Mouse (Mus musculus): ENCODE measurements around the gene Nupr1. TPM values are rescaled to one million over a fixed set of nuclear protein-coding genes. Genes with fewer than 3 reads are reported as not detected.

Gene Nupr1
- polyA plus RNA-seq, 1 experiment from 2014 or later = 5.8 TPM

DNA sequence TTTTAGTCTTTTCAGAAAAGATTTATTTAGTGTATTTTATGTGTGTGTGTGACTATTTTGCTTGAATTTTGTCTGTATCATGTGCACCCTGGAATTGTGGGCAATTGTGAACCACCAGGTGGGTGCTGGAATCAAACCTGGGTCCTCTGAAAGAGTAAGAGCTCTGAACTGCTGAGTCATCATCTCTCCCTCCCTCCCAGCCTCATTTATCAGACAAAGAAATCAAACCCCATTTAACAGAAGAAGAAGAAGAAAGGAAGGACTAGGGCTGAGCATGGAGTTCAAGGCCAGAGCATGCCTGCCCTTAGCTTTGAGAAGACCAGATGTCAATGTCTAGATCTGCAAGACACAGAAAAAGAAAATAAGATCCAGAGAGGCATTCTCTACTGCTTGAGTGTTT, 4.7 kb upstream of the Nupr1 start:
- Histone ChIP-seq H3K4me1 (ENCODE audit: control insufficient read depth, low read depth, low read length) (no peaks in the 10 kb centered on the region), H3K27ac (ENCODE audit: low read length) (no peak overlapping the region), H3K9me3 (replicated peaks; ENCODE audit: control insufficient read depth, low read length) (no peaks in the 10 kb centered on the region), H3K36me3 (ENCODE audit: control insufficient read depth, insufficient read depth) (no peaks in the 10 kb centered on the region), H3K9ac (ENCODE audit: low read depth, low read length) (no peak overlapping the region), H3K4me3 (ENCODE audit: low read depth, low read length) (no peak overlapping the region), H3K27me3 (ENCODE audit: control insufficient read depth, insufficient read depth, low read depth, low read length) (no peaks in the 10 kb centered on the region), H3K4me2 (ENCODE audit: low read depth, low read length) (no peak overlapping the region)
- no peak for ATAC-seq (ENCODE audit: low read depth)

DNA sequence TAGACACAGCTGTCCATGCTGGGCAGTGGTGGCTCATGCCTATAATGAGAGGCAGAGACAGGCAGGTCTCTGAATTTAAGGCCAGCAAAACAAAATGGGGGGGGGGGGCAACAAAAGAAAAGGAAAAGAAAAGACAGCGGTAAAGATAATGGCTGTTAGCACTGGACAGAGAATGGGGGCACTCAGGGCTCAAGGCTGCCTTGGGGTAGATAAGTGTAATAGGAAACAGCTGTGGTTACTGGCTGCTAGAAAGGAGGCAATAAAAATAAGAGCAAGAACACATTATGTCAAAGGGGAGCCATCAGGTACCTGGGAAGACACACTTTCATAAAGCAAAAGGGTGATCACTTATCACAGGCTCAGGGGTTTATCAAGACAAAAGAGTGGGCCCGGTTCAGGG, 1.8 kb upstream of the Nupr1 start:
- H3K9me3 ChIP-seq (replicated peaks; ENCODE audit: control insufficient read depth, low read length) = no peaks in the 10 kb centered on the region
- H3K27ac ChIP-seq (ENCODE audit: low read length) = no peak overlapping the region
- H3K4me2 ChIP-seq (ENCODE audit: low read depth, low read length) = no peak overlapping the region
- no peak overlapping the region for H3K4me3 ChIP-seq (ENCODE audit: low read depth, low read length)
- ATAC-seq (ENCODE audit: low read depth) = no peak
- H3K27me3 ChIP-seq (ENCODE audit: control insufficient read depth, insufficient read depth, low read depth, low read length) = no peaks in the 10 kb centered on the region
- no peaks in the 10 kb centered on the region for H3K4me1 ChIP-seq (ENCODE audit: control insufficient read depth, low read depth, low read length)
- WGBS (ENCODE audit: insufficient replicate concordance) = 23% methylated on average over 2 of the region's 2 CpGs
- H3K36me3 ChIP-seq (ENCODE audit: control insufficient read depth, insufficient read depth) = no peaks in the 10 kb centered on the region
- no peak overlapping the region for H3K9ac ChIP-seq (ENCODE audit: low read depth, low read length)

DNA sequence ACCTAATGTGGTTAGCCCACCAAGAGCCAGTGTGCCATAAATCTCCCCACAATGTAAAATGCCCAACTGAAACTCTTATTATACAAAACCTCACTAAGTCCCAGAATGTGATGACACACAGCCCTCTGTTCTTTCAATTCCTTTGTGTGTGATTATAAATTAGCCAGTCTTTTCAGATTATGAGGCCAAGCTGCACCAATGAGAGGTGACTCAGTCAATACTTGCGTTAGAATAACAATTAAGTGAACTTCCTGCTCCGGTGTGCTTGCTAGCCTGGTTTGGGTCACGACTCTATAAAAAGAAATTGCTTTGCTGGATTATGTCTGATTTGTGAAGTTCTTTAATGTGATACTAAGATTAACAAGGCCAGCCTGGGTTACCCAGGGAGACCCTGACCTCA, 746 bp downstream of the Nupr1 start:
- 44% methylated on average over 3 of the region's 3 CpGs for WGBS (ENCODE audit: insufficient replicate concordance)
- Histone ChIP-seq H3K4me2 (ENCODE audit: low read depth, low read length) (no peak overlapping the region), H3K27ac (ENCODE audit: low read length) (no peak overlapping the region), H3K9ac (ENCODE audit: low read depth, low read length) (no peak overlapping the region), H3K9me3 (replicated peaks; ENCODE audit: control insufficient read depth, low read length) (no peaks in the 10 kb centered on the region), H3K4me1 (ENCODE audit: control insufficient read depth, low read depth, low read length) (peaks cover 10% of the 10 kb centered on the region), H3K27me3 (ENCODE audit: control insufficient read depth, insufficient read depth, low read depth, low read length) (no peaks in the 10 kb centered on the region), H3K4me3 (ENCODE audit: low read depth, low read length) (no peak overlapping the region), H3K36me3 (ENCODE audit: control insufficient read depth, insufficient read depth) (no peaks in the 10 kb centered on the region)
- no peak for ATAC-seq (ENCODE audit: low read depth)

DNA sequence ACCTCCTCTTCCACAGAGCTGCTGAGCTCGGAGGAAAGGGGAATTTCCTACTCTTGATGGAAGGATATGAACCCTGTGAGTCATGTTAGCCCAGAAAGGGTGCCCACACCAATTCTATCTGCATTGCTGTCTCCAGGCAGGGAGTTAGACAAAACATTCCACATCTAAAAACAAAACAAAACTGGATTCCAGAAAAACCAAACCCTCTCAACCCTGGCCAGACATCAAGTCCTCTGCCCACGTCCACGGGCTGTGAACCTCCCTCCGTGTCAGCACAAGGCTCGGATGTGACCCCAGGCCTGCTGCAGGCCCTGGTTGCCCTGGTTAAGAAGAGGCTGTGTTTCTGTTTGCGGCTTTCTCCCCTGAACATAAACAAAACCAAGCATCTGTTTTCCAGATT, 2.5 kb downstream of the Nupr1 start:
- WGBS (ENCODE audit: insufficient replicate concordance) = 61% methylated on average over 6 of the region's 6 CpGs
- H3K4me1 ChIP-seq (ENCODE audit: control insufficient read depth, low read depth, low read length) = peaks cover 18% of the 10 kb centered on the region
- no peaks in the 10 kb centered on the region for H3K27me3 ChIP-seq (ENCODE audit: control insufficient read depth, insufficient read depth, low read depth, low read length)
- H3K36me3 ChIP-seq (ENCODE audit: control insufficient read depth, insufficient read depth) = no peaks in the 10 kb centered on the region
- no peak overlapping the region for H3K9ac ChIP-seq (ENCODE audit: low read depth, low read length)
- no peak overlapping the region for H3K4me2 ChIP-seq (ENCODE audit: low read depth, low read length)
- H3K4me3 ChIP-seq (ENCODE audit: low read depth, low read length) = no peak overlapping the region
- H3K27ac ChIP-seq (ENCODE audit: low read length) = no peak overlapping the region
- ATAC-seq (ENCODE audit: low read depth) = no peak
- no peaks in the 10 kb centered on the region for H3K9me3 ChIP-seq (replicated peaks; ENCODE audit: control insufficient read depth, low read length)

DNA sequence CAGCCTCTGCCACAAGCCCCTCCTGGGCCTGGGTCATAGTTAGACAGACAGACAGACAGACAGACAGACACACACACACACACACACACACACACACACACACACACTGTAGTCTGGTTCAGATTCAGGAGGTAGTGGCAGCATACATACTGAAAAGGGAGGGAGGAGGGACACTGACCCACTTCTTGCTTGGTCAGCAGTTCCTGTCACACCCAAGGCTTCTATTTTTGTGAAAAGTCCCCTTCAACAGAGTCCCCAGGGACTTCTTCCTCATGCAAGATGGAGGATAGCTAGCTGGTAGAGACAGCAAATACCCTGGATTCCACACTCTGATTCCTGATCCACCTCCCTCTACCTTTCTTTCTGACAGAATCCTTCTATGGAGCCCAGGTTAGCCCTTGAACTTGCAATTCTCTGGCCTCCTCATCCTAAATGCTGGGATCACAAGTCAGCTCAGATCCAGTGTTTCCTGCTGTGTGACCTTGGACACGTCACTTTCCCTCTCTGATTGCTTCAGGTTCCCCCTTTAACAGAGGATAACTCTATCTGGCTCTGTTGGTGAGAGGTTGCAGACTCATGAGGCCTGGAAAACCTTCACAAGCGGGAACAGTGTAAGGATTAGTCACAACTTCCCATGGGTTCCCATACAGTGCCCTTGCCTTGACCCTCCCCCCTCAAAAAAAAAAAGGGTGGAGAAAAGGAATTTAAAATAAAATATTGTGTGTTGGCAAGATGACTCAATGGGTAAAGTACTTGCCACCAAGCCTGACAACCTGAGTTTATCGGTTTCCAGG, 4.7 kb downstream of the Nupr1 start:
- H3K4me3 ChIP-seq (ENCODE audit: low read depth, low read length) = no peak overlapping the region
- 61% methylated on average over 3 of the region's 3 CpGs for WGBS (ENCODE audit: insufficient replicate concordance)
- no peaks in the 10 kb centered on the region for H3K27me3 ChIP-seq (ENCODE audit: control insufficient read depth, insufficient read depth, low read depth, low read length)
- peaks cover 25% of the 10 kb centered on the region for H3K4me1 ChIP-seq (ENCODE audit: control insufficient read depth, low read depth, low read length)
- no peak overlapping the region; the same call in 1 of the 2 replicates for H3K4me2 ChIP-seq (ENCODE audit: low read depth, low read length)
- no peaks in the 10 kb centered on the region for H3K36me3 ChIP-seq (ENCODE audit: control insufficient read depth, insufficient read depth)
- H3K9me3 ChIP-seq (replicated peaks; ENCODE audit: control insufficient read depth, low read length) = no peaks in the 10 kb centered on the region
- no peak for ATAC-seq (ENCODE audit: low read depth)
- no peak overlapping the region for H3K9ac ChIP-seq (ENCODE audit: low read depth, low read length)
- H3K27ac ChIP-seq (ENCODE audit: low read length) = no peak overlapping the region

DNA sequence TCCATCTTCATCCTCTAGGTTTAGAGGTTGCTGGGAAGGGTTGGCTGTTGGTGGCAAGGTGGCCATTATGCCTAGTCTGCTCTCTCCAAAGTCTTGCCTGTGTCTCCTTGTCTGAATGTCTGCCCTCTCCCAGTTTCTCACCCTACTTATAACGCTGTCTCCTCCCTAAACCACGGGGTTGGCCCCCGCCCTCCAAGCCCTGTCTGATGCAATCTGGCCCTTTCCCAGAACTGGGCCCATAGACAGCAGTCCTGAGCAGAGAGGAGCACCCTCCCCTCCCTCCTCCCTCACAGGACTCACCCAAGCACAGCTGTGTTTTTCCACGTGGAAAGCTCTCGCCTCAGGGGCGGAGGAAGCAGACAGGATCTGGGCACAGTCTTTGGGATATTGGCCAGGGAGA, 5.3 kb downstream of the Nupr1 start:
- Histone ChIP-seq H3K27ac (ENCODE audit: low read length) (no peak overlapping the region), H3K9me3 (replicated peaks; ENCODE audit: control insufficient read depth, low read length) (no peaks in the 10 kb centered on the region), H3K27me3 (ENCODE audit: control insufficient read depth, insufficient read depth, low read depth, low read length) (no peaks in the 10 kb centered on the region), H3K36me3 (ENCODE audit: control insufficient read depth, insufficient read depth) (no peaks in the 10 kb centered on the region), H3K9ac (ENCODE audit: low read depth, low read length) (no peak overlapping the region), H3K4me2 (ENCODE audit: low read depth, low read length) (peak overlapping the region; percentile 17; the same call in 1 of the 2 replicates), H3K4me1 (ENCODE audit: control insufficient read depth, low read depth, low read length) (peaks cover 25% of the 10 kb centered on the region), H3K4me3 (ENCODE audit: low read depth, low read length) (peak overlapping the region; percentile 18; the same call in 1 of the 2 replicates)
- peak; percentile 88 for ATAC-seq (ENCODE audit: low read depth)
- WGBS (ENCODE audit: insufficient replicate concordance) = 10% methylated on average over 6 of the region's 6 CpGs

DNA sequence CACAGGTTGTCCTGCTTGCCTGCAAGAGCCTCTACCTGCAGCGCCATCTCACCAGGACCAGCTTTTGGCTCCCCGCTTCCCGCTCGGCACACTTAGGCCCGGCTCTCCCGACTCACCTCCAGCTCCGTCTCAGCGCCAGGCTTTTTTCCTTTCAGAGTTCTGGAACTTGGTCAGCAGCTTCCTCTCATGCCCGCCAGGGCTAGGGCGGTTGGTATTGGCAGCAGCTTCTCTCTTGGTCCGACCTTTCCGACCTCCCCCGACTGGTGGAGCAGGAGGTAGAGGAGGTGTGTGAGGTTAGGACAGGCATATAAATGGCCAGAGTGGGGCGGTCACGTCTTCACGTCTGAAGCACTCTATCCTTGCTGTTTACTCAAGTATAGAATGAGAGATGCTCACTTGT, 5.9 kb downstream of the Nupr1 start:
- no peaks in the 10 kb centered on the region for H3K27me3 ChIP-seq (ENCODE audit: control insufficient read depth, insufficient read depth, low read depth, low read length)
- H3K9me3 ChIP-seq (replicated peaks; ENCODE audit: control insufficient read depth, low read length) = no peaks in the 10 kb centered on the region
- H3K36me3 ChIP-seq (ENCODE audit: control insufficient read depth, insufficient read depth) = no peaks in the 10 kb centered on the region
- no peak overlapping the region for H3K27ac ChIP-seq (ENCODE audit: low read length)
- H3K4me3 ChIP-seq (ENCODE audit: low read depth, low read length) = peak overlapping the region; percentile 18; the same call in 1 of the 2 replicates
- H3K4me2 ChIP-seq (ENCODE audit: low read depth, low read length) = peak overlapping the region; percentile 17; the same call in 1 of the 2 replicates
- 78% methylated on average over 16 of the region's 16 CpGs for WGBS (ENCODE audit: insufficient replicate concordance)
- no peak for ATAC-seq (ENCODE audit: low read depth)
- H3K9ac ChIP-seq (ENCODE audit: low read depth, low read length) = no peak overlapping the region
- H3K4me1 ChIP-seq (ENCODE audit: control insufficient read depth, low read depth, low read length) = peaks cover 25% of the 10 kb centered on the region

DNA sequence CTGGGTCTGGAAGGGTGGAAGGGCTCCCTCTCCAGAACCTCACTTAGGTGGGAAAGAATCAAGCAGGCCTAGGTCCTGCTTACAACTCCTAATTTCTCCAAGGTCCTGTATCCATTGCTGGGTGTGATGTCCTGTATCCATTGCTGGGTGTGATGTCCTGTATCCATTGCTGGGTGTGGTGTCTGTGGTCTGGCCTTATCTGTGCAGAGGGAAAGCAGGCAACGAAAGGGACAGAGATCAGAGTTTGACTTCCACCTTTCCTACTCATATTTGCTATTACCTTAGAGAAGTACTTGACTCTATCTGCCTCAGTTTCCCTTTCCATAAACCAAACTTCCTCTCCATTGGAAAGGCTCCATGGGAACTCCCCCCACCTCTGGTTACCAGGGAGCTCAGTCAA, 7.3 kb downstream of the Nupr1 start:
- ATAC-seq (ENCODE audit: low read depth) = no peak
- no peak overlapping the region for H3K9ac ChIP-seq (ENCODE audit: low read depth, low read length)
- no peak overlapping the region for H3K27ac ChIP-seq (ENCODE audit: low read length)
- H3K27me3 ChIP-seq (ENCODE audit: control insufficient read depth, insufficient read depth, low read depth, low read length) = no peaks in the 10 kb centered on the region
- no peaks in the 10 kb centered on the region for H3K9me3 ChIP-seq (replicated peaks; ENCODE audit: control insufficient read depth, low read length)
- no peaks in the 10 kb centered on the region for H3K36me3 ChIP-seq (ENCODE audit: control insufficient read depth, insufficient read depth)
- H3K4me3 ChIP-seq (ENCODE audit: low read depth, low read length) = no peak overlapping the region
- H3K4me2 ChIP-seq (ENCODE audit: low read depth, low read length) = no peak overlapping the region
- WGBS (ENCODE audit: insufficient replicate concordance) = 20% methylated on average over 1 of the region's 1 CpGs
- H3K4me1 ChIP-seq (ENCODE audit: control insufficient read depth, low read depth, low read length) = peaks cover 25% of the 10 kb centered on the region

DNA sequence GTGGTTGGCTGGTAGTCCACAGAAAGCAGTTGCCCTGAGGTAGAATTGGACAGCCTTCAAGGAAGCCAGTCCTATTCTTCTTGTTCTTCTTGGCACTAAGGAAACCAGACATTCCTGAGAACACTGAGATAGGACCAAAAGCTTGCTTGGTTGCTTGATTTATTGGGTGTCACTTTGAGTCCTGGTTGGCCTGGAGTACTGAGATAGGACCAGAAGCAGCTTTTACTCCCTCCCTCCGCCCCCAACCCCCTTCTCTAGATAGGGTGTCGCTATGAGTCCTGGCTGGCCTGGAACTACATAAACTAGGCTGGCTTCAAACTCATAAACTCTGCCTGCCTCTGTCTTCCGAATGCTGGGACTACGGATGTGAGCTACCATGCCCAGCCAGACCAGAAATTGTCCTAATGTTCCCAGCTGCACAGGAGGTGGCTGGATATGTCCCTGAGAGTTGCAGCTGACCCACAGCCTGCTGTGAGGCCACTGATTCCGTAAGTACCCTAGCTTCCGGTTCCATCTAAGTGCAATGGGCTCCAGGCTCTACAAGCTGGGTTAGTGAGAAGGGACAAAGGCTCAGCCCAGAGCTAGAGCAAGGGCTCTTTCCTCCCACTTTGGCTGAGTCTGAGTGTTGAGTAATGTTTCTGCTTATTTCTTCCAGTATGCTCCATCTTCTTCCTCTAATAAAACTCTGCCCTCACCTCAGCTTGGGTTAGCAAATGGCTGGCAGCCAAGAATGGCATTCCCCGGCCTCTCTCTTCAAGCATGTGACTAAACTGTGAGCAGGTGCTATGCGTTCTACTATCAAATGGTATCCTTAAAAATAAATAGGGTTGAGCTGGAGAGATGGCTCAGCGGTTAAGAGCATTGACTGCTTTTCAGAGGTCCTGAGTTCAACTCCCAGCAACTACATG, 9.0 kb downstream of the Nupr1 start:
- no peak for ATAC-seq (ENCODE audit: low read depth)
- no peak overlapping the region for H3K9ac ChIP-seq (ENCODE audit: low read depth, low read length)
- no peak overlapping the region; the same call in 1 of the 2 replicates for H3K27ac ChIP-seq (ENCODE audit: low read length)
- H3K4me2 ChIP-seq (ENCODE audit: low read depth, low read length) = no peak overlapping the region
- 48% methylated on average over 9 of the region's 9 CpGs for WGBS (ENCODE audit: insufficient replicate concordance)
- no peaks in the 10 kb centered on the region for H3K27me3 ChIP-seq (ENCODE audit: control insufficient read depth, insufficient read depth, low read depth, low read length)
- no peaks in the 10 kb centered on the region for H3K36me3 ChIP-seq (ENCODE audit: control insufficient read depth, insufficient read depth)
- H3K4me3 ChIP-seq (ENCODE audit: low read depth, low read length) = no peak overlapping the region
- H3K9me3 ChIP-seq (replicated peaks; ENCODE audit: control insufficient read depth, low read length) = no peaks in the 10 kb centered on the region
- H3K4me1 ChIP-seq (ENCODE audit: control insufficient read depth, low read depth, low read length) = peaks cover 25% of the 10 kb centered on the region

Data from liver, embryonic 16.5 days (tissue).